Mouse (Mus musculus) kidney, embryonic 16.5 days (tissue): Measurements from ENCODE around the gene Fxyd7. TPM values are rescaled to one million over a fixed set of nuclear protein-coding genes. Genes with fewer than 3 reads are reported as not detected.
A peak's percentile ranks its signal among the peaks of the same experiment; 100 is the strongest.

Experiments used
- ATAC-seq: fragments of 200-750 bp; cut with Nextera tagmentation; 2 replicates; pipeline ENCODE4 v1.8.0; 2017; ENCODE audit warnings: moderate TSS enrichment; ENCODE audit not compliant: low FRiP score, low TSS enrichment
- H3K27ac ChIP-seq: fragments of 300-500 bp; sonication (generic); 2 replicates; pipeline ENCODE4 v1.5.1; 2014; ENCODE audit warnings: low read length
- H3K27me3 ChIP-seq: fragments of 300-500 bp; sonication (generic); 2 replicates; pipeline ENCODE4 v1.6.1; 2014; ENCODE audit warnings: low read length, control low read depth, mixed read lengths; ENCODE audit not compliant: insufficient read depth
- H3K36me3 ChIP-seq: fragments of 300-500 bp; sonication (generic); 2 replicates; pipeline ENCODE4 v1.6.1; 2014; ENCODE audit warnings: low read length, control low read depth, mixed read lengths; ENCODE audit not compliant: insufficient read depth
- H3K4me1 ChIP-seq: fragments of 300-500 bp; sonication (generic); 2 replicates; pipeline ENCODE4 v1.6.1; 2014; ENCODE audit warnings: low read length, control low read depth, mixed read lengths; ENCODE audit not compliant: insufficient read depth
- H3K4me2 ChIP-seq: fragments of 300-500 bp; sonication (generic); replicated peaks from 2 replicates; pipeline ENCODE4 v1.6.1; 2014; ENCODE audit warnings: low read depth, low read length
- H3K4me3 ChIP-seq: fragments of 300-500 bp; sonication (generic); 2 replicates; pipeline ENCODE4 v1.5.1; 2014; ENCODE audit warnings: mild to moderate bottlenecking, low read length
- H3K9ac ChIP-seq: fragments of 300-500 bp; sonication (generic); replicated peaks from 2 replicates; pipeline ENCODE4 v1.6.1; 2014; ENCODE audit warnings: low read length
- H3K9me3 ChIP-seq: fragments of 300-500 bp; sonication (generic); 2 replicates; pipeline ENCODE4 v1.6.1; 2016; ENCODE audit warnings: low read length, control low read depth
- WGBS: fragments of 180-500 bp; shearing (Covaris S2); extraction: QIAGEN DNeasy Blood & Tissue Kit; methylation state at CpG from one replicate; pipeline ENCODE4 v1.1.7; 2014; 5-methylcytosine and 5-hydroxymethylcytosine counted together
- polyA plus RNA-seq: library from polyadenylated mRNA; unstranded; fragments of >200 nt; fragmentation: Nextera tagmentation; extraction: Ambion mirVana; gene quantifications from 2 replicates; pipeline ENCODE4 v1.2.1, GENCODE M21; 2015

The Fxyd7 gene
- polyA plus RNA-seq, 1 experiment from 2014 or later = 11.4 TPM

DNA sequence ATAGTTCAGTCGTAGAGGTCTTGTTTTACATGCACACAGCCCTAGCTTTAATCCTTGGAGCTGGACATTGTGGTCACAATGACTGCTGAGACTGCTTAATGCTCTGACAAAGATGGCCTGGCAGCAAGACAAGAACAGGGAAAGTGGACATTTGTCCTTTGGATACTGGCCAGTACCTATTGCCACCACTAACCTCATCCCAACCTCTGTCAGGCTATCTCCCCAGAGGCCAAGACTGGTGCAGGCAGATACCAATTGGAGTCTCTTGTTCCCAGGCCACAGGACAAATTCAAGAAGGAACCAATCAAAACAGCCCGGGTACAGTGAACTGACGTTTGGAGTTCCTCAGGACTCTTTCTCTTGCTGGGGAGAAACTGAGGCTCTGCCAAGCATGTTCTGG is 36.9 kb upstream of the Fxyd7 start:
- 65% methylated on average over 3 of the region's 3 CpGs for WGBS
- ATAC-seq = no peak
- no peak overlapping the region for H3K9ac ChIP-seq

DNA sequence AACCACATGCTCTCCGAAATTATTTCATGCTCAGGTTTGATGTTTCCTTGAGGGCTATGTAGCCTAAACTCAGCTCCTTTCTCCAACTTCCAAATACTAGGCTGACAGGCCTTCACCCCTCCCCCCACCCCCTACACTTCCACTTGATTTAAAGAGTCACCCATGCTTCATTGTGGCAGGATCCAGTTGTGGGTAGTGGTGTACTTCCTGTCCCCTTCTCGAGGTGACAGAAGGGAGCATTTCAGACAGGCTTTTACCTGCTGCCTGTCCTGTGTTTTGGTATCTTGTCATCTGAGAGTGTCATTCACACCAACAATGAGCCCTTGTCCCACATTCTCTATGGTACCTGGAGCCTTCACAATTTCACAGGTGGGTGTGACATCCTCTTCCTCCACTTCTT is 36.0 kb upstream of the Fxyd7 start:
- H3K27ac ChIP-seq = no peak overlapping the region
- H3K9ac ChIP-seq = no peak overlapping the region
- ATAC-seq = no peak
- no peaks in the 10 kb centered on the region for H3K36me3 ChIP-seq
- no peak overlapping the region for H3K4me3 ChIP-seq
- 0 out of 2 replicates have a peak, but pooled peaks cover 13% of the 10 kb centered on the region for H3K4me1 ChIP-seq
- no peaks in the 10 kb centered on the region for H3K9me3 ChIP-seq
- H3K27me3 ChIP-seq = no peaks in the 10 kb centered on the region
- H3K4me2 ChIP-seq = no peak overlapping the region
- 26% methylated on average over 2 of the region's 2 CpGs for whole genome bisulfite sequencing

More for the DNA sequence above, 36.9 kb upstream of the Fxyd7 start:
- Histone ChIP-seq H3K27ac (no peak overlapping the region), H3K4me3 (no peak overlapping the region), H3K4me1 (0 out of 2 replicates have a peak, but pooled peaks cover 13% of the 10 kb centered on the region), H3K27me3 (no peaks in the 10 kb centered on the region), H3K4me2 (no peak overlapping the region), H3K36me3 (no peaks in the 10 kb centered on the region), H3K9me3 (no peaks in the 10 kb centered on the region)

DNA sequence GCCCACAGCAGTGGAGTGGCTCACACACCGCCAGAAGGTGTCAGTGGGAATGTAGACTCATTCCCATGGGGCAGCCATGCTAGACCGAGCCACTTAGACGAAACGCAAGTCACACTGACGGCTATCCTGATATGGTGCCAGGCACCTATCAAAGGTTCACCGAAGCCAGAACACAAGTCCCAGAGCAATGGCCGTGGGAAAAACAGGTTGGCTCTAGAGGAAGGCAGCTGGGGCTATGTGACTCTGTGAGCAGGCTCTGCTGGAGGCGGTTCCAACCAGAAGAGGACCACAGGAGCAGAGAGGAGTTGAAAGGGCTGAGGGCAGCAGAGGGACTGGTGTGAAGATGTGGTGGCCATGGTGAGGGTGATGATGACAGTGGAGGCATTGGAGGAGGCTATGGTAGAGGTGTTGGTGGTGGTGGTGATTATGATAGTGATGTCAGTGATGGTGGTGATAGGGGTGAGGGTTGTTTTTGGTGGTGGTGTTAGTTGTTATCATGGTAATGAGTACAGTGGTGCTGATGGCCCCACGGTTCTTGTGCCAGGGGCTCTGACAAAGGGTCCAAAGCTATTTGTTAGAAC is 35.0 kb upstream of the Fxyd7 start:
- H3K9ac ChIP-seq = no peak overlapping the region
- no peak for ATAC-seq
- no peaks in the 10 kb centered on the region for H3K36me3 ChIP-seq
- 0 out of 2 replicates have a peak, but pooled peaks cover 13% of the 10 kb centered on the region for H3K4me1 ChIP-seq
- H3K4me3 ChIP-seq = no peak overlapping the region
- WGBS = 85% methylated on average over 9 of the region's 9 CpGs
- H3K4me2 ChIP-seq = no peak overlapping the region
- H3K27ac ChIP-seq = no peak overlapping the region
- no peaks in the 10 kb centered on the region for H3K27me3 ChIP-seq
- no peaks in the 10 kb centered on the region for H3K9me3 ChIP-seq

DNA sequence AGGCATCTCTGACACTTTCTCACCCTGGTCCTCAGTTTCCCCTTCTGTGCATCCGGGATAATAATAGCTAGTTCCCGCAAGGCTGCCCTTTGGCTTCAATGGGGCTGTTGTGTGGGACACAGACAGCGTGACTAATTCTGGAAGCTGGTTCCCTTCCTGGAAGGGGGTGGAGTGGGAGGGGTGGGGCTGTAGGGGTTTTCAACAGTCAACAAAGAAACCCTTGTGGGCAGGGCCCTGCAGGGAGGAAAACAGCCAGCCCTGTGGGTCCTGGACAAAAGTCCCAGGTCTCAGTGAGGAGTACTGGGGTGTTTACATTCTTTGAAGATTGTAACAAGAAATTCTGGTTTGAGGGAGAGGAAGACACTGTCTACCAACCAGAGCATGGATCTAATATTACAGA is 33.9 kb upstream of the Fxyd7 start:
- 35% methylated on average over 3 of the region's 3 CpGs for WGBS
- H3K4me2 ChIP-seq = no peak overlapping the region
- H3K9me3 ChIP-seq = peaks cover 3% of the 10 kb centered on the region; the same call in 1 of the 2 replicates
- no peak overlapping the region for H3K4me3 ChIP-seq
- no peaks in the 10 kb centered on the region for H3K36me3 ChIP-seq
- H3K27me3 ChIP-seq = no peaks in the 10 kb centered on the region
- peak overlapping the region; percentile 29; the same call in 1 of the 2 replicates for H3K27ac ChIP-seq
- no peak for ATAC-seq
- H3K4me1 ChIP-seq = 0 out of 2 replicates have a peak, but pooled peaks cover 13% of the 10 kb centered on the region
- H3K9ac ChIP-seq = no peak overlapping the region

DNA sequence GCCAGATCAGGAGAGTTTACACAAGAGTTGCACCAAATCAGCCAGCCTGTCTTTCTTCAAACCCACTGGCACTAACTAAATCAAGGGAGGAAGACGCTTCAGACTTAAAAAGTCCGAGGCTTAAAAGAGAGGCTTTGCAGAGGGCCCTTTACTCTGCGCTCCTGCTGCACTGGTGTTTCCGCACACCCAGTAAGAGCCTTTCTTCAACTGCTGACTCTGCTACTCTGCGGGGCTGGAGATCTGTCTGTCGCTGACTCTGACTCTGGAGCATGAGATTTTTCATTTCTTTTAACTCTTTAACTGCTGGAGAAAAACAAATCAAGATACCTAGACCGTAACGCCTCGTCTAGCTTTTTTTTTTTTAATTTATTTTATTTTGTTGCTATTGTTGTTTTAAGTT is 32.9 kb upstream of the Fxyd7 start:
- Histone ChIP-seq H3K4me2 (no peak overlapping the region), H3K27ac (peak overlapping the region; percentile 39; the same call in 1 of the 2 replicates)
- no peak for ATAC-seq

DNA sequence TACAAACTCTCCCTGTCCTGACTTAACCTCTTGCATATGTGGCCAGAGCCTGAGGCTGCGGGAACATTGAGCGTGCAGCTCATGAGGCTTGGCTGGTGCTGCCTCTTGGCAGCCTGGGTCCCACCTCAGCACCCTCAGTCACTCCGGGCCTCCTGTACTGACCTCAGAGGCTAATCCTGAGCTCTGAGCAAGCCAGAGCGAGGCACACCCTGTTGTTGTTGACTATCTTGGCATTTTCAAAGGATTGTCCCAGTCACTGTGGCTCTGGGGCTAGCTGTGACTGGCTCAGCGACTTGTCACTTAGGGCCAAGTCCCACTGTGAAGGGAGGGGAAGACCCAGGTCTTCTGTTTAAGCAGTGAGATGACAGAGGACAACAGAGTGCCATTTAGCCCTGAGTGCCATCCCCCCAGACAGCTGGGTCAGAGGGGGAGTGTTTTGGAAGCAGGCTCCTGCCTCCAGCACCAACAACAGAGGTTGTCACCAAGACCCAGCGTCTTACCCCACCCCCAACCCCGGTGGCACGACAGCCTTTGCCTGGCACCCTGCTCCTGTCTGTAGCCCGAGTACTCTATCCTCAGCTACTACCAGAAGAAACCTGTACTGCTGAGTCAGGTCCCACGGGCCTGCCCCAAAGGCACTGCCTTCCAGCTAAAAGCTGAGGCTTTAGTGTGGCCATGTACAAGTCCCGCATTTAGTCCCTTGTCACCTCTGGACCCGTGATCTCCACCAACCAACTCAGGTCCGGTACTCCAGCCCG is 31.7 kb upstream of the Fxyd7 start:
- ATAC-seq = no peak
- Histone ChIP-seq H3K27ac (no peak overlapping the region), H3K4me3 (no peak overlapping the region), H3K9me3 (peaks cover 3% of the 10 kb centered on the region; the same call in 1 of the 2 replicates), H3K4me2 (no peak overlapping the region), H3K9ac (0 out of 2 replicates have a peak overlapping the region, but pooled peaks have one; percentile 7), H3K4me1 (0 out of 2 replicates have a peak, but pooled peaks cover 13% of the 10 kb centered on the region), H3K27me3 (no peaks in the 10 kb centered on the region), H3K36me3 (no peaks in the 10 kb centered on the region)
- 70% methylated on average over 14 of the region's 14 CpGs for WGBS

More for the DNA sequence above, 32.9 kb upstream of the Fxyd7 start:
- Histone ChIP-seq H3K4me3 (no peak overlapping the region), H3K9me3 (peaks cover 3% of the 10 kb centered on the region; the same call in 1 of the 2 replicates), H3K36me3 (no peaks in the 10 kb centered on the region), H3K27me3 (no peaks in the 10 kb centered on the region), H3K4me1 (0 out of 2 replicates have a peak, but pooled peaks cover 13% of the 10 kb centered on the region), H3K9ac (no peak overlapping the region)
- 53% methylated on average over 9 of the region's 9 CpGs for WGBS

DNA sequence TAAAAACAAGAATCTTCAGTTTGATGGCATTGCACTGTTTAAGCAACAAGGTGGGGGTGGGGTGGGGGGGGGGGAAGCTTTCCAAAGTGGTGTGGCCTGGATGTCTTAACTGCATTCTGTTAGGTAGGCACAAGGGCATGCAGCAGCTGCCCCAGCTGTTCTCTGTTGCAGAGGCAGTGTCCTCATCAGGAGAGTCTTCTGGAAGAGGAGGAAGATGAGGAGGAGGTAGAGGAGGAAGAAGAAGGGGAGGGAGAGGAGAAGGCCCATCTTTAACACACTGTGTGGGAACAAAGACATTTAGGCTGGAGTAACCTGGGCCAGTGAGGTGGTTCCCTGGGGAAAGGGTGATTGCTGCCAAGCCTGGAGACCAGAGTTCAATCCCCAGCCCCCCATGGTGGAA is 30.8 kb upstream of the Fxyd7 start:
- H3K9ac ChIP-seq = no peak overlapping the region
- no peak overlapping the region for H3K4me2 ChIP-seq
- H3K27ac ChIP-seq = no peak overlapping the region
- H3K27me3 ChIP-seq = no peaks in the 10 kb centered on the region
- H3K4me1 ChIP-seq = 0 out of 2 replicates have a peak, but pooled peaks cover 13% of the 10 kb centered on the region
- H3K36me3 ChIP-seq = no peaks in the 10 kb centered on the region
- no peak overlapping the region for H3K4me3 ChIP-seq
- no peak for ATAC-seq
- H3K9me3 ChIP-seq = peaks cover 3% of the 10 kb centered on the region; the same call in 1 of the 2 replicates

DNA sequence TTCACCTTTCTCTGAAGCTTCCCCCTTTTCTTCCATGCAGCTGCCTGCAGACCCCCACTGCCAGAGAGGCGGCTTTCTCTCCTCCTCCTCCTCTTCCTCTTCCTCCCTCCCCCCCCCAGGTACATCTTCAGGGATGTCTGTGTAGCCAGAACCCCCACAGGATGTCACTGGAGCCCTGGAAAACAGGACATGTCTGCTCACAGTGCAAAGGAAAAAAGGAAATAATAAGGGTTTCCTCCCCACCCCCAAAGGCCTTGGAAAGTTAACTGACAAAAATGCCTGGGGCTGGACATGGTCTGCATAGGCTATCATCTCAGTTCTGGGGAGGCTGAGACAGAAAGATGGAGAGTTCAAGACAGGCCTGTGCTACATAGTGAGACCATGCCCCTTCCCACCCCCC is 29.8 kb upstream of the Fxyd7 start:
- WGBS = 28% methylated on average over 1 of the region's 1 CpGs
- no peak for ATAC-seq
- Histone ChIP-seq H3K9ac (no peak overlapping the region), H3K4me3 (no peak overlapping the region), H3K9me3 (peaks cover 3% of the 10 kb centered on the region; the same call in 1 of the 2 replicates), H3K4me2 (no peak overlapping the region), H3K27ac (no peak overlapping the region), H3K36me3 (no peaks in the 10 kb centered on the region), H3K27me3 (no peaks in the 10 kb centered on the region), H3K4me1 (0 out of 2 replicates have a peak, but pooled peaks cover 13% of the 10 kb centered on the region)

DNA sequence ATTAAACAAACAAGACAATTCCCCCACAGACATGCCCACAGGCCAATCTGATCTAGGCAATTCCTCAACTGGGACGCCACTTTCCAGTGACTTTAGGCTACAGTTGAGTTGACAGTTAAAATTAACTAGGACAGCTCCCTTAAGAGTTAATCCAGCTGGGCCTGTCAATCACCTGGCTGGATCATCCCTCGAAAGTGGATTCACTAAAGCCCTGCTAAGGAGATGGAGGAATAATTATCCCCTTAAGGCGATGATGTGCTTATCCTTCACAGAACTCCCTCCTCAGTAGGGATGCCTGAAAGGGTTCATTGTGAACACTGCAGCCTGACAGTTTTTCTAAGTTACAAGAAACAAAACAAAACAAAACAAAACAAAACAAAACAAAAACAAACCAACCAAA is 29.3 kb upstream of the Fxyd7 start:
- H3K4me1 ChIP-seq = 0 out of 2 replicates have a peak, but pooled peaks cover 13% of the 10 kb centered on the region
- H3K9me3 ChIP-seq = peaks cover 3% of the 10 kb centered on the region; the same call in 1 of the 2 replicates
- no peak overlapping the region for H3K9ac ChIP-seq
- ATAC-seq = no peak
- H3K4me2 ChIP-seq = no peak overlapping the region
- H3K36me3 ChIP-seq = no peaks in the 10 kb centered on the region
- WGBS = 63% methylated on average over 3 of the region's 3 CpGs
- H3K4me3 ChIP-seq = no peak overlapping the region
- H3K27me3 ChIP-seq = no peaks in the 10 kb centered on the region
- H3K27ac ChIP-seq = no peak overlapping the region

DNA sequence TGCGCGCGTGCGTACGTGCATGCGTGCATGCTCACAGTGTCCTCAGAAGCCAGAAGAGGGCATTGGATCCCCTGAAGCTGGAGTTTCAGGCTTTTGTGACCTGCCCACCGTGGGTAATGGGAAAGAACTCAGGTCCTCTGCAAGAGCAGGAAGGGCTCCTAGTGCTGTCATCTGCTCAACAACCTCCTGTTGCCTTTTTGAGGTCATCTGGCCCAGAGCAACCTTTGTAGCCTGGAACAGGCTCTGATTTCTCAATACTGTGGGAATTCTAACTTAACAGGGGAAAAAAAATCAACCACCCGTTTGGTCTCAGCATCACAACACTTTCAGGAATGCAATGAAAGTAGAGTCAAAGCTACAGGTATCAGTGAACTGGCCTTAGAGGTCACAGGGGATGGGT is 28.4 kb upstream of the Fxyd7 start:
- Histone ChIP-seq H3K4me3 (no peak overlapping the region), H3K4me1 (0 out of 2 replicates have a peak, but pooled peaks cover 7% of the 10 kb centered on the region), H3K27ac (no peak overlapping the region), H3K9me3 (peaks cover 3% of the 10 kb centered on the region; the same call in 1 of the 2 replicates), H3K27me3 (no peaks in the 10 kb centered on the region), H3K9ac (no peak overlapping the region), H3K36me3 (no peaks in the 10 kb centered on the region), H3K4me2 (no peak overlapping the region)
- 85% methylated on average over 8 of the region's 8 CpGs for WGBS
- ATAC-seq = no peak
